Mouse (Mus musculus) kidney, postnatal 36 days (tissue): ENCODE results near the gene Rnase12.
"Not testable (repeated sequence)": the region's sequence is repeated elsewhere in the genome, so short reads cannot be mapped to it uniquely, and the experiment has no call there.

Experiments
- DNase-seq, 2 experiments: peaks; one replicate each; pipeline ENCODE4 v3.0.0; 2021 to 2022; ENCODE audit warnings: mixed read lengths in 2 of 2

Rnase12 gene

GRCm38 (mm10) chr14:51015780-51016179 is 41.7 kb downstream of the Rnase12 start:
- DNase-seq = no peak

DNA sequence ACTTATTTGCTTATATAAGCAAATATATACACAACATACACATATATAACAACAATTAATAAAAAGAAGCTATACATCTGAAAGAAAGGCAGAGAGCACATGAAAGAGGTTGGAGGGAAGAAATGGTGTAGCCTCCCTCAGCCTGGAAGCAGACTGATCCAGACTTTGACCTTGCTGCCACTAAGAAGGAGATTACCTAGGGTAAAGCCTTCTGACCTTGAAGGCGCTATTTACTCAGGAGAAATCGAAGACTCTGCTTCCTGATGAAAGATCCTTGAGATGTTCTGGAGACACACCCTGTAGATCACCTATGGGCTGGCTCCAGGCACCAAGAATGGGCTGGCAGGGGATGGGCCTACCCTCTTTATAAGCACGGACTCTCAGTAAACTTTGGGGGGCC is 42.7 kb downstream of the Rnase12 start:
- not testable (repeated sequence) for DNase-seq

- DNase-seq = no peak
Measured at GRCm38 (mm10) chr14:51009572-51009971, 47.9 kb downstream of the Rnase12 start.

DNA sequence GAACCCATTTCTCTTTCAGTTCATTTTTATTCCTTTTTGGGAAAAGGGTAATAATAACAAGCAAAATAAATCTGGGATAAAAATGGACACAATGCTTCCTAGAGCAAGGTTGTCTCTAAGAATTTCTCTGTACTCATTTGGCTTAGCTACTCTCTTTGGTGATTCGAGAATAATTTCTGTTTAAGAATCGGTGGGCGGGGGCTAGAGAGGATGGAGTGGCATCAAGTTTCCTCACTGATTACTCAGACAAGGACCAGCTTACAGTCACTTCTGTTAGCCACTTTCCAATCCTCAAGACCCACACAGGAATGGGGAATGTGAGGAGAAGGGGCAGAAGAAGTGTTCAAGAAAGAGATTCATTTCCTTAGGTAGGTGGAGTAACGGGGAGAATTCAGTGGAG is 48.7 kb downstream of the Rnase12 start:
- DNase-seq = no peak

- peak; percentile 41 to 65 for DNase-seq
Measured at GRCm38 (mm10) chr14:51007914-51008713, 49.3 kb downstream of the Rnase12 start.

- DNase-seq = no peak
Measured at GRCm38 (mm10) chr14:51007152-51007801, 50.2 kb downstream of the Rnase12 start, which contains the start of gene Rnase10. TSS of gene Rnase10 (plus strand) at chr14:51007751.
